8 mouse cellular contexts compared by ENCODE assay signal in genomic region chr2:20546496-20547348, GRCm38 (mm10).
DNase-seq lines count a peak whose midpoint lies in the region; ATAC-seq and TF ChIP-seq lines count a peak whose summit lies in the region.

No protein-coding gene starts in this region.

- no peak overlapping the region for H3K4me3 ChIP-seq in embryonic fibroblast, embryonic 13.5 days (ENCODE audit: insufficient read depth, low read length)
- peak overlapping the region; percentile 19; the same call in 1 of the 2 replicates for H3K4me3 ChIP-seq in kidney, embryonic 14.5 days (ENCODE audit: low read length)
- H3K4me3 ChIP-seq in midbrain, embryonic 13.5 days (replicated peaks) = peak overlapping the region; percentile 20; the same call in 1 of the 2 replicates

- ATAC-seq in kidney, embryonic 14.5 days (ENCODE audit: low FRiP score, low TSS enrichment) = peak; percentile 51; the same call in 1 of the 2 replicates
- peak; percentile 72 for ATAC-seq in midbrain, embryonic 13.5 days

- H3K27me3 ChIP-seq in kidney, embryonic 14.5 days (ENCODE audit: control insufficient read depth, insufficient read depth, low read length) = no peaks in the 10 kb centered on the region
- H3K27me3 ChIP-seq in midbrain, embryonic 13.5 days = peaks cover 5% of the 10 kb centered on the region; the same call in 1 of the 2 replicates

- WGBS in kidney, embryonic 14.5 days = 21% methylated on average over 11 of the region's 11 CpGs
- 5% methylated on average over 11 of the region's 11 CpGs for WGBS in midbrain, embryonic 13.5 days

- TF ChIP-seq CTCF in embryonic fibroblast, embryonic 13.5 days (IDR thresholded peaks at IDR 0.05; ENCODE audit: borderline replicate concordance, insufficient read depth, low read length) = no peak

- TF ChIP-seq POLR2A in embryonic fibroblast, embryonic 13.5 days (IDR thresholded peaks at IDR 0.05; ENCODE audit: low read depth, low read length) = no peak

- peak; percentile 90 for DNase-seq in heart, adult 11 months
- DNase-seq in heart, postnatal 25 days (ENCODE audit: low spot score) = no peak
- DNase-seq in spleen, adult 12 weeks (ENCODE audit: low spot score) = no peak
- DNase-seq in right cerebral cortex, postnatal 25 days = no peak
- DNase-seq in adrenal gland, postnatal 36 days = no peak

- H3K36me3 ChIP-seq in kidney, embryonic 14.5 days (ENCODE audit: control insufficient read depth, insufficient read depth, low read length) = peaks cover 6% of the 10 kb centered on the region; the same call in 1 of the 2 replicates
- no peaks in the 10 kb centered on the region for H3K36me3 ChIP-seq in midbrain, embryonic 13.5 days

- peak overlapping the region; percentile 46 for H3K4me2 ChIP-seq in kidney, embryonic 14.5 days (replicated peaks; ENCODE audit: low read depth, low read length)
- peak overlapping the region; percentile 48 for H3K4me2 ChIP-seq in midbrain, embryonic 13.5 days (replicated peaks)

- H3K27ac ChIP-seq in embryonic fibroblast, embryonic 13.5 days (ENCODE audit: insufficient read depth, low read length) = 0 out of 2 replicates have a peak overlapping the region, but pooled peaks have one; percentile 49
- H3K27ac ChIP-seq in kidney, embryonic 14.5 days (ENCODE audit: low read depth, low read length) = peak overlapping the region; percentile 57; the same call in 1 of the 2 replicates
- H3K27ac ChIP-seq in midbrain, embryonic 13.5 days = no peak overlapping the region

- no peak overlapping the region for H3K9ac ChIP-seq in kidney, embryonic 14.5 days (ENCODE audit: low read depth, low read length)
- 0 out of 2 replicates have a peak overlapping the region, but pooled peaks have one; percentile 20 for H3K9ac ChIP-seq in midbrain, embryonic 13.5 days (replicated peaks)

- peaks cover 12% of the 10 kb centered on the region for H3K4me1 ChIP-seq in embryonic fibroblast, embryonic 13.5 days (ENCODE audit: control insufficient read depth, insufficient read depth, low read length)
- H3K4me1 ChIP-seq in kidney, embryonic 14.5 days (ENCODE audit: control insufficient read depth, insufficient read depth, low read length) = peaks cover 13% of the 10 kb centered on the region
- peaks cover 39% of the 10 kb centered on the region for H3K4me1 ChIP-seq in midbrain, embryonic 13.5 days (replicated peaks)

- no peaks in the 10 kb centered on the region for H3K9me3 ChIP-seq in kidney, embryonic 14.5 days (ENCODE audit: control insufficient read depth, low read length)
- no peaks in the 10 kb centered on the region for H3K9me3 ChIP-seq in midbrain, embryonic 13.5 days

- intact Hi-C loops in heart, postnatal 25 days (cut with DNase I) = no loop called here
